Mouse (Mus musculus) kidney, postnatal 0 days (tissue): ENCODE data around the gene Rabgef1. TPM values are rescaled to one million over a fixed set of nuclear protein-coding genes. Genes with fewer than 3 reads are reported as not detected.

Experiments
- ATAC-seq: fragments of 200-750 bp; cut with Nextera tagmentation; replicated peaks from 2 replicates; pipeline ENCODE4 v1.8.0; 2017; ENCODE audit warnings: low read depth, moderate number of reproducible peaks, moderate TSS enrichment, moderate library complexity; ENCODE audit not compliant: low FRiP score
- DNase-seq: peaks from one replicate; pipeline ENCODE4 v3.0.0-alpha.2; 2016; ENCODE audit warnings: low spot score
- H3K27ac ChIP-seq: fragments of 300-500 bp; sonication (generic); 2 replicates; pipeline ENCODE4 v1.5.1; 2014; ENCODE audit warnings: mild to moderate bottlenecking
- H3K27me3 ChIP-seq: fragments of 300-500 bp; sonication (generic); 2 replicates; pipeline ENCODE4 v1.6.1; 2014; ENCODE audit warnings: low read length, mixed read lengths; ENCODE audit not compliant: insufficient read depth
- H3K36me3 ChIP-seq: fragments of 300-500 bp; sonication (generic); 2 replicates; pipeline ENCODE4 v1.6.1; 2014; ENCODE audit warnings: low read length, mixed read lengths; ENCODE audit not compliant: insufficient read depth
- H3K4me1 ChIP-seq: fragments of 300-500 bp; sonication (generic); replicated peaks from 2 replicates; pipeline ENCODE4 v1.6.1; 2014; ENCODE audit warnings: antibody characterized with exemption, low read length, mixed read lengths; ENCODE audit not compliant: insufficient read depth
- H3K4me2 ChIP-seq: fragments of 300-500 bp; sonication (generic); 2 replicates; pipeline ENCODE4 v1.6.1; 2014; ENCODE audit warnings: mild to moderate bottlenecking, low read length, moderate library complexity, mixed read lengths
- H3K4me3 ChIP-seq: fragments of 300-500 bp; sonication (generic); replicated peaks from 2 replicates; pipeline ENCODE4 v1.5.1; 2014; ENCODE audit warnings: low read depth, low read length
- H3K9ac ChIP-seq: fragments of 300-500 bp; sonication (generic); 2 replicates; pipeline ENCODE4 v1.6.1; 2014; ENCODE audit warnings: low read depth, low read length
- H3K9me3 ChIP-seq: fragments of 300-500 bp; sonication (generic); replicated peaks from 2 replicates; pipeline ENCODE4 v1.6.1; 2016; ENCODE audit warnings: low read length, inconsistent platforms, mixed read lengths
- CTCF ChIP-seq: IDR thresholded peaks from 2 replicates; pipeline ENCODE4 v1.5.1; 2016; ENCODE audit warnings: antibody characterized with exemption, low read depth, mild to moderate bottlenecking, moderate library complexity
- WGBS: fragments of 180-500 bp; shearing (Covaris S2); extraction: QIAGEN DNeasy Blood & Tissue Kit; methylation state at CpG from one replicate; pipeline ENCODE4 v1.1.7; 2014; 5-methylcytosine and 5-hydroxymethylcytosine counted together
- polyA plus RNA-seq: library from polyadenylated mRNA; unstranded; fragments of >200 nt; fragmentation: Nextera tagmentation; extraction: Ambion mirVana; gene quantifications from 2 replicates; pipeline ENCODE4 v1.2.1, GENCODE M21; 2015

The Rabgef1 gene
- polyA plus RNA-seq, 1 experiment from 2014 or later, result 28.1 TPM

DNA sequence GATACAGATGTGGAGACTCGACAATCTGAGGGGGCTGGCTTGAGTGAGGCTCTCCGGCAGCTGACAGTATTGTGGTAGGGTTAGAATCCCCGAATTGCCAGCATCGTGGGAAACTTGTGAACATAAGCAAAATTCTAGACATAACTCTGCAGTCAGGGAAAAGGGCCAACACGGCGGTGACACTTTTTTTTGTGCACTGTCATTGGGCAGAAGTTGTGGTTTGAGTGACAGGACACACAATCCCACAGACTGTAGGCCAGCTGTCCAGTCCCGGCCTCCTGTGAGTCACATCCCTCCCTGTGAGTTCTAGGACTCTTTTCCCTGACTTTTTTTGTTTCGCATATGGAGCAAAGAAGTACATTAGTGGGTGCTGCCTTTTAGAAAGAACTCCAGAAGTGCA is 25.6 kb upstream of the Rabgef1 start:
- 80% methylated on average over 8 of the region's 8 CpGs for WGBS
- Histone ChIP-seq H3K27ac (no peak overlapping the region), H3K4me2 (no peak overlapping the region), H3K27me3 (no peaks in the 10 kb centered on the region), H3K9ac (no peak overlapping the region), H3K4me3 (no peak overlapping the region), H3K4me1 (peaks cover 5% of the 10 kb centered on the region; the same call in 1 of the 2 replicates), H3K9me3 (no peaks in the 10 kb centered on the region), H3K36me3 (peaks cover 7% of the 10 kb centered on the region; the same call in 1 of the 2 replicates)
- ATAC-seq (no peak), DNase-seq (no peak)
- TF ChIP-seq CTCF, result no peak

DNA sequence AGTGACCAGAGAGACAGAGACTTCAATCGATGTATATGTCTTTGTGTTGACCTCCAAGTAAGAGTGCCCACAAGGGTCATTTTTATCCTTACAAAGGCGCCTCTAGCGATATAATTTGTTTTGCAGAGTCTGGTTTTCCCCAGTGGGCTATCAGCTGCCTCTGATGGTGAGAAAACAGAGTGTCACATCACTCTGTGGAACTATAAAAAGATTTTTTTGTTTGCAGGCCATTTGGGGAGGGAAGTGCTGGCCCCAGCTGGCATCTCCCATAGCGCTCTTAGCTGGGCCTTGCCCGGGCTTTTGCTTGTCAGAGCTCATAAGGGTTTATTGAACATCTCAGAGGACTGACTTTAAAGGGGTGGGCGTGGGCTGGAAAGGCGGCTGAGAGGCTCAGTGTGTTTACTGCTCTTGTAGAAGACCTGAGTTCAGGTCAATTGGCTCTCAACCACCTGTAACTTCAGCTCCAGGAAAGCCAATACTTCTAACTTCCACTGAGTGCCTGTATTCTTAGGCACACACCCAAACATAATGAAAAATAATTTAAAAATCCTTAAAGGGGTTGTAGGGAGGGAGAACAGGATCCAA is 21.8 kb upstream of the Rabgef1 start:
- no peak overlapping the region for H3K27ac ChIP-seq
- H3K4me2 ChIP-seq, result no peak overlapping the region
- DNase-seq (no peak), ATAC-seq (no peak)
- no peak overlapping the region for H3K4me3 ChIP-seq
- H3K36me3 ChIP-seq, result peaks cover 20% of the 10 kb centered on the region; the same call in 1 of the 2 replicates
- H3K4me1 ChIP-seq, result no peaks in the 10 kb centered on the region
- 56% methylated on average over 7 of the region's 7 CpGs for WGBS
- TF ChIP-seq CTCF, result no peak
- H3K9ac ChIP-seq, result no peak overlapping the region
- no peaks in the 10 kb centered on the region for H3K9me3 ChIP-seq
- H3K27me3 ChIP-seq, result no peaks in the 10 kb centered on the region

GRCm38 (mm10) chr5:130154286-130154685 is 17.3 kb upstream of the Rabgef1 start:
- WGBS, result 86% methylated on average over 2 of the region's 2 CpGs

DNA sequence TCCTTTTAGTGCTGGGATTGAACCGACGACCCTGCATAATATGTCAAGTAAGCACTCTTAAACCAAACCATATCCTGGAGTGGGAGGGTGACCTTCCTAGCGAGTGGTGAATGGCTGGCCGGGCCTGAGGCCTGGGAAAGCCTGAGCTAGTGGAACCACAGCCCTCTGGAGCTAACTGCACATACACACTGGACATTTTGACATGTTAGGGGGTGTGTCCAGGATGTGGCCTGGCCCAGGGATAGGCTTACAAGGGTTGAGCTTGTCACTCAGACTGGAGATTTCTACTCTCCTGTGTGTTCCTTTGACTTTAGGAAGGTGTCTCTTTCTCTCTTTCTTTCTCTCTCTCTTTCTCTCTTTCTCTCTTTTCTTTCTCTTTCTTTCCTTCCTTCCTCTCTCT is 13.1 kb upstream of the Rabgef1 start:
- WGBS, result 61% methylated on average over 4 of the region's 4 CpGs
- Histone ChIP-seq H3K9me3 (no peaks in the 10 kb centered on the region), H3K4me1 (no peaks in the 10 kb centered on the region), H3K27ac (no peak overlapping the region), H3K27me3 (no peaks in the 10 kb centered on the region), H3K4me3 (no peak overlapping the region), H3K9ac (no peak overlapping the region), H3K36me3 (no peaks in the 10 kb centered on the region), H3K4me2 (no peak overlapping the region)
- no peak for TF ChIP-seq CTCF
- no peak for DNase-seq
- no peak for ATAC-seq

More at GRCm38 (mm10) chr5:130154286-130154685, 17.3 kb upstream of the Rabgef1 start:
- Histone ChIP-seq H3K36me3 (peaks cover 13% of the 10 kb centered on the region; the same call in 1 of the 2 replicates), H3K9ac (no peak overlapping the region), H3K4me1 (no peaks in the 10 kb centered on the region), H3K4me3 (no peak overlapping the region), H3K27ac (no peak overlapping the region), H3K27me3 (no peaks in the 10 kb centered on the region), H3K9me3 (no peaks in the 10 kb centered on the region), H3K4me2 (no peak overlapping the region)
- no peak for DNase-seq
- ATAC-seq, result no peak
- TF ChIP-seq CTCF, result no peak

DNA sequence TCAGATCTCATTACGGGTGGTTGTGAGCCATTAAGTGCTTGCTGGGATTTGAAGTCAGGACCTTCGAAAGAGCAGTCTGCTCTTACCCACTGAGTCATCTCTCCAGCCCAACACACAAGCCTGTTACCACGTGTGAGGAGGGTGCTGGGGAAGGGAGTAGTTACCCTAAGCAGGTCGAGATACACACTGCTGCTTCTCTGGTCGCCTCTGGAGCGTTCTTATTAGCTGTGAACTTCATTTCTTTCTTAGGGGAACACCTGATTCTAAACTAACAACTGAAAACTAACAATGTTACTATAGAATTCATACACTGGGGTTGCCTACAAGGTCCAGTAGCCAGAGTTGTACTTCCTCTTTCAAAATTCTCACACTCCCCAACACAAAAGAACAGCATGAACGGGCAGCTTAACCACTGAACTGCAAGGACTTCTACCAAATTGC is 11.8 kb upstream of the Rabgef1 start:
- no peak overlapping the region for H3K4me3 ChIP-seq
- TF ChIP-seq CTCF, result no peak
- no peaks in the 10 kb centered on the region for H3K36me3 ChIP-seq
- no peaks in the 10 kb centered on the region for H3K9me3 ChIP-seq
- ATAC-seq (no peak), DNase-seq (no peak)
- H3K27ac ChIP-seq, result no peak overlapping the region
- H3K9ac ChIP-seq, result no peak overlapping the region
- 61% methylated on average over 7 of the region's 7 CpGs for WGBS
- H3K4me1 ChIP-seq, result no peaks in the 10 kb centered on the region
- H3K27me3 ChIP-seq, result no peaks in the 10 kb centered on the region
- H3K4me2 ChIP-seq, result no peak overlapping the region

GRCm38 (mm10) chr5:130163670-130164069 is 7.9 kb upstream of the Rabgef1 start:
- no peak overlapping the region for H3K4me2 ChIP-seq
- H3K4me3 ChIP-seq, result no peak overlapping the region
- TF ChIP-seq CTCF, result peak; percentile 88
- no peaks in the 10 kb centered on the region for H3K36me3 ChIP-seq
- no peaks in the 10 kb centered on the region for H3K27me3 ChIP-seq
- no peaks in the 10 kb centered on the region for H3K9me3 ChIP-seq
- DNase-seq (peak; percentile 82), ATAC-seq (no peak)
- no peak overlapping the region for H3K27ac ChIP-seq
- H3K4me1 ChIP-seq, result no peaks in the 10 kb centered on the region
- WGBS, result 3% methylated on average over 7 of the region's 7 CpGs
- H3K9ac ChIP-seq, result no peak overlapping the region

DNA sequence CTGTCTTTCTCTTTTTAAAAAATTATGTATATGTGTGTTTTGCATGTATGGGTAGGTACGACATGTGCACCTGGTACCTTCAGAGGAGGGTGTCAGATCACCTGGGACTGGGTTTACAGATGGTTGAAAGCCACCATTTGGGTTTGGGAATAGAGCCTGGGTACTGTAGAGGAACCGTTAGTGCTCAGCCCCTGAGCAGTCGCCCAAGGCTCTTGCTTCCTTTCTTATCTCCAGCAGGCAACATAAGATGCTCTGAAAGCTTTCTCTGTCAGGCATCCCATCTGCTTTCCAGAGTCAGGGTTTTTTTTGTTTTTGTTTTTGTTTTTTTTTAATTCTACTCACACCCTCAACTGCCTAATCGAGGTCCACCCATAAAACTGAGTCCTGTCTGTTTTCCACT is 6.4 kb upstream of the Rabgef1 start:
- Histone ChIP-seq H3K4me3 (no peak overlapping the region), H3K27me3 (no peaks in the 10 kb centered on the region), H3K9me3 (no peaks in the 10 kb centered on the region), H3K27ac (no peak overlapping the region), H3K4me1 (no peaks in the 10 kb centered on the region), H3K36me3 (no peaks in the 10 kb centered on the region), H3K4me2 (no peak overlapping the region), H3K9ac (no peak overlapping the region)
- 71% methylated on average over 4 of the region's 4 CpGs for WGBS
- ATAC-seq (no peak), DNase-seq (no peak)
- TF ChIP-seq CTCF, result no peak
